Mouse (Mus musculus): ENCODE measurements around the gene Wdr3.

Wdr3 gene

DNA sequence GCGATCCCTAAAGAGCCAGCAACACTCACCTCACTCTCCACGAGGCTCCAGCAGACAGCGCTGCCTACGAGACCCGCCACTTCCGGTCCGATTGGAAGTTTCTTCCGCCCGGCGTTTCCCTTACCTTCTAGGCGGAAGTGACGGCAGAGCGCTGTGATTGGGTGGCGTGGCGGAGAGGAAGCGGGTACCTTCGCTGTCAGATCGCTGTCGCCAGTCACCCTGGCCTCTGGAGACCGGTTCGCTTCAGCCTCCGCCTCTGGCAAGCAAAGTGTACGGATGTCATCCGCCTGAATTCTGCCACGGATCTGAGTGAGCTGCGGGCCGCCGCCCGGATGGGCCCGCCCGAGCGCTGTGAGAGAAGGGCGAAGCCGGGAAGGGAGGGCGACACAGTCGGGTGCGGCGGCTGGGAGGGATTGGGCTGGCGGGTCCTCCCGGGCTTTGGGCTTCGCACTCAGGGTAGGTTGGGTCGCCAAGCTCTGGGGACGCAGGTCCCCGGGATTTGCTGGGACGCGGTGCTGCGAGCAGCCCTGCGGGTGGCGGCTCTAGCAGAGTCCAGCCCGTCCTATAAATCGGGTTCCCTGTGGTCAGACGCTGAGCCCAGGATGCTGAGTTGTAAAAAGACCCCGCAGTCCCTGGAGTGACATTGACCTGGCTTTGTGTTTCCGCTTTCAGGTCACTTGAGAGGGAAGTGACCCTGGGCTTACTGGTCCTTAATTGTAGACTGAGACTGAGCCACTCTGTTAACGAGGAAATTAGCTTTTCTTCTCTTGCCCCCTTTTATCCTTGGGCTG is at the start of gene Wdr3, which contains the start of gene Gdap2:
Wdr3 (minus strand) TSS at position 93 of the 791 bp plus-strand sequence.
Gdap2 (plus strand) TSS at position 67 of the 791 bp plus-strand sequence.
- peak; percentile 94 to 95 for DNase-seq (ENCODE audit: low spot score in 2 of 2)

DNA sequence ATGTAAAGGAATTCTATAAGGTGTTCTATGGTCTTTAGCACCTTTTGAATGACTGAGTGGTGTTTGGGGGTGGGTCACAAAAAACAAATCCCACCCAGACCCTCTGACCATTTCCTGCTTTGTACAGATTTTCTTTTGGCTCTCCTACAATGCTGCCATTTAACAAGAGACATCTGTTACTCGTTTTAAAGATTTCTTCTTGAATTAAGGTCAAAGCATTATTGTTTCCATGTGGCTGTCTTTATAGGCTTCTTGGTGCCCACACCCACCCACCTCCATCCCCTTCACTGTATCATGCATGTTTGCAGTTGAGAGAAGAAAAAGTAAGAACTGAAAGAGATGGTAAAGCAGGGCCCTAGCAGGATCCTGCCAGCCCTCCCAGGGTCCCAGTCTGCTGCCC is 44.8 kb upstream of the Wdr3 start:
- DNase-seq (ENCODE audit: low spot score in 2 of 2) = no peak

GRCm38 (mm10) chr3:100201554-100201953 is 39.3 kb upstream of the Wdr3 start:
- DNase-seq (ENCODE audit: low spot score in 2 of 2) = no peak

DNA sequence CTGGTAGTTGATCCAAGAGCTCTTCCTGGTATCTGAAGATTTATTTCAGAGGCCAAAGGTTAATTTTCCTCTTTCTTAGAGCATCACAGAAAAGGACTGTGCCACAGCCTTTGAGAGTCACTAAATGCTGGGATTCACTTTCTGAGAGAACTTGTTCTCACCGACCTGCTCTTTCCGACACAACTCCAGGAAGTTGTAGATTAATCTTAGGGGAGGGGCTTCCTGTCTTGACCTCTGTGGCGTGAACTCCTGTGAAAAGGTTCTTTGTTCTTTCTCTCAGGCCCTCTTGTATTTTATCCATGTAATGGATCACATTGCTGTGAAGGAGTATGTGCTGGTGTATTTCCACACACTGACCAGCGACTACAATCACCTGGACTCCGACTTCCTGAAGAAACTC is 32.0 kb upstream of the Wdr3 start:
- no peak for DNase-seq (ENCODE audit: low spot score in 2 of 2)

DNA sequence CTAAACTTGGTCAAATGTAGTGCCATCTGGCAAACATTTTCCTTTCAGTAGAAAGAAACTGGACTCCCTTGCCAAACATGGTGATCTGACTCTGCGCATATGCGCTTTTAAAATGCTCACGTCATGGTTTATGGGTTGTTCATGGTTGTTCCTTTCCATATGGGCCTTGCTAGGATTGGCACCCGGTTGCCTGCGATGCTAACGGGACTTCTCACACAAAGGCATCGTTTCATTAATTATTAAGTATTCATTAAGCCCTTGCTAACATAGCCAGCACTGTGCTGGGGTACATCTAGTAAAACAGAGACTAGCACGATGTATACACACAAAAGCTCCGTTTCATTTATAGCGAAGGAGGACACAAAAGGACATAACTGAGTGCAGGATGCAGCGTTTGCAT is 27.7 kb upstream of the Wdr3 start:
- no peak for DNase-seq (ENCODE audit: low spot score in 2 of 2)

DNA sequence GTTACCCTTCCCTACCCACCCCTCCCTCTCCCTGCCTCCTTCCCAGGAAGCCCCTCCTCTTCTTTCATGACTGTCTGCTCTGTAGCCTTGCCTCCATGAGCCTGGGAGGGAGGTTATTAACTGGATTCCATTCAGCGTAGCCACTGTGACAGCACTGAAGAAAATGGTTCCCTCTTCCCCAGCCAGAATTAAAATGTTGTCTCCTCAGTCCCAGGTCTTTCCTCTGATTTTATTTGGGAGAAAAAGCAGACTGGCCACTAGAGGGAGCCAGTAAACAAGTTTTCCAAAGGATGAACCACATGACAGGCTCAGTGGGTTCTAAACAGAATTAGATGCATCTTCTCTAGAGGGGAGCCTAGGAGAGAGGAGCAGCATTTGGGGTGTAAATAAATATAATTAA is 27.2 kb upstream of the Wdr3 start:
- peak; percentile 16 to 46 for DNase-seq (ENCODE audit: low spot score in 2 of 2)

DNA sequence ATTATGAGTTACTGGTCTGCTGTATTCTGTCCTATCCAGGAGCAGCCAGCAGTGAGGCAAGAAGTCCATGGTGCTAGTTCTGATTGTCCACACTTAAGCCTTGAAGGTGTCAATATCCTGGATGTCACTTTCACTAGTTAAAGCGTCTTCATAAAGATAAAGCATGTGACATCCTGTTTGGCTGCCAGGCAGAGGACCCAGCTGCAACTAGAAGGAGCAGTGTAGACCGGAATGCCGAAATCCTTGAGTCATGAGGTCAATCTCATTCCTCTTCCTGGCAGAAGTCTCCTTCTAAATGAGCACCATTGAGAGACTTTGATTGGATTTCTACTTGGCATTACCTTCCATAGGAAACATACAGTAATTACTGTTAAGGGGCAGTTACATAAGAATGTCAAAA is 18.3 kb upstream of the Wdr3 start:
- no peak for DNase-seq (ENCODE audit: low spot score in 2 of 2)

- peak; percentile 27 to 29 for DNase-seq (ENCODE audit: low spot score in 2 of 2)
Observed at GRCm38 (mm10) chr3:100176031-100176430, 13.8 kb upstream of the Wdr3 start.

DNA sequence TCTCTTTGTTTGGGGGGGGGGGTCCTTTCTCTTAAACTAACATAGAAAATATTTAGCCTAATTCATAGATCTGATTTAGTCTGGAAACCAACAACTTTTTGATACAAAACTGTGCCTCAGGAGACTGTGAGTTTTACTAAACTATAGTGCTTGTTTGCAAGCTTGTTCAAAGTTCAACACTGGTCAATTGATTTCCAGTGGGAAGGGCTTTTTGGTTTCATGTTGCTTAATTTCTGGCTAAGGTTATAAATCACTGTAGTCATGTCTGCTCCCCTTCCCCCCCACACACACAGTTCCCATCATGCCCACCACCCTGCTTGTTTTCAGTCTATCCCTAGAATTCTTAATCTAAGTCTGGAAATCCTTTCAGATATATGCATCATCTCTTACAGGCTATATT is 2.8 kb upstream of the Wdr3 start:
- no peak for DNase-seq (ENCODE audit: low spot score in 2 of 2)

GRCm38 (mm10) chr3:100163556-100163955 is 1.3 kb upstream of the Wdr3 start:
- DNase-seq (ENCODE audit: low spot score in 2 of 2) = no peak

- DNase-seq (ENCODE audit: low spot score in 2 of 2) = no peak
Observed at GRCm38 (mm10) chr3:100161665-100162314, 417 bp downstream of the Wdr3 start.

- peak; percentile 10 to 14 for DNase-seq (ENCODE audit: low spot score in 2 of 2)
Observed at GRCm38 (mm10) chr3:100160682-100161445, 1.3 kb downstream of the Wdr3 start.

- no peak for DNase-seq (ENCODE audit: low spot score in 2 of 2)
Observed at GRCm38 (mm10) chr3:100122445-100122844, 39.8 kb downstream of the Wdr3 start.

- no peak for DNase-seq (ENCODE audit: low spot score in 2 of 2)
Observed at GRCm38 (mm10) chr3:100121961-100122360, 40.2 kb downstream of the Wdr3 start.

- DNase-seq (ENCODE audit: low spot score in 2 of 2) = no peak
Observed at GRCm38 (mm10) chr3:100118681-100119080, 43.5 kb downstream of the Wdr3 start.

GRCm38 (mm10) chr3:100106736-100107135 is 55.5 kb downstream of the Wdr3 start:
- DNase-seq (ENCODE audit: low spot score in 2 of 2) = no peak

DNA sequence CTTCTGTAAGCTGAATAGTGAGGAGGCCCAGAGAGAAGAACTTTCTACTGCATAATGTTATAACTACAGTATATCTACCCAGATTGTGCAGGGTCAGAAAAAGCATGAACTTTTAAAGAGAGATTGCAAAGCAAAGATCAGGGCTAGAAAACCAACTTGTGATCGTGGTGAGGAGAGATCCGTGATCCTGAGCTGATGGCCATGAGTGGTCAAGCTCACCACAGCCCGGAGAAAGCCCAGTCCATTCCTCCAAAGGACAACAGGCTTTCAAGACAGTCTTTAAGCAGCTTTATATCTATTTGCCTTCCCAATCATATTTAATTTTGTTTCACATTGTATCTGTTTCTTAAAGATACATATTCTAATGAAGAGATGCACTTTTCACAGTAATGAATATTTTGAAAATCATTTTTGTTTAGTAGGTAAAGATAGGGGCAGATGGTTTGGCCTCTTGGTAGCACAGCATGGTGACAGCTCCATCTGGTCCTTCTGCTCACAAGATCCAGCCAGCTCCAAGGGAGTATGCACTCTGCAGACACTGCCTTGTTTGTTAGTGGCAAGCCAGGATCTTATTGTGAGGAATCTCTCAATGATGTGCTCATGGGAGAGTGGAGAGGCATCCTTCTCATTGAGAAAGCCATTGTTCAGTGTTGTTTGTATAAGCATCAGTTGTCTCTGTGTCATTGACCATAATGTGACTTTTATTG is 59.7 kb downstream of the Wdr3 start:
- no peak for DNase-seq (ENCODE audit: low spot score in 2 of 2)

Measured in spleen, postnatal 36 days (tissue).